Mouse (Mus musculus) brain, embryonic 14.5 days (tissue): Measurements from ENCODE around the gene Slc1a1.

Experiments used
- CTCF ChIP-seq: fragments of 200-500 bp; IDR thresholded peaks from 2 replicates; pipeline ENCODE4 v1.5.1; 2012; ENCODE audit warnings: inconsistent platforms, mild to moderate bottlenecking, moderate library complexity, borderline replicate concordance; ENCODE audit not compliant: insufficient read depth, insufficient read length; ENCODE audit errors: extremely low read depth
- POLR2A ChIP-seq: fragments of 200-500 bp; IDR thresholded peaks from 2 replicates; pipeline ENCODE4 v1.6.1; 2012; ENCODE audit warnings: mild to moderate bottlenecking, inconsistent platforms, borderline replicate concordance; ENCODE audit not compliant: poor library complexity, insufficient read depth, insufficient read length, severe bottlenecking; ENCODE audit errors: extremely low read depth

DNA sequence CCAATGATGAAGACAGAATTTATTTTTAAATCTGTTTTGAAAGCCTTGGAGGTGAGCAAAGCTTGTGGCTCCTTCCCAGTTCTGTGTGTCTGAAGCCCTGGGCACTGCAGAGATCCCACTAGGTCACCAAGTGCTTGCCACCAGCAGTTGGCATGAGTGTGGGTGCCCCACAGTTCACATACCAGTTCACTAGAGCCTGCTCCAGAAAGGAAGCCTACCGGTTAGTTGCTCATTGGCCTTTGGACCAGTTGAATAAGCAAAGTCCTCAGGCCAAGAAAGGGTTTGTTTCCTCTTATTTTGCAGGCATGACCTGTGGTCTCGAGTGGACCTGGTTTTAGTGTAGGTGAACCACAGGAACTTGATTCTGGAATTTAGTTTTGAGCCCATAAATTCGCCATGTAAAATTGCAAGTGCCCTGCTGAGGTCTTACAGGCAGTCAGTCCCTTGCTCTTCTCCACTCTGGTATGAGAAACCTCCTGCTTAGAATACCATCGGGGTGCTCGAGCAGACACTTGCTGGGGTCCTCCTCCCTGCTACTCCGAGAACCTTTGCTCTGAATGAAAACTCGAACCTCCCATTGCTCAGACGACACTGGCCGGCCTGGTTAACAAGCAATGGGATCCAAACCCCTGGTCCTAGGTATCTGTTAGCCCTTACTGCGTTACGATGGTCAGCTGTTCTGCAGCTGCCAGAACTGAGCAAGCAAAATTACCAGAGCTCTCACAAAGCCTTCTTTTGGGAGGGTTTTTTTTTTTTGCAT, 2.0 kb downstream of the Slc1a1 start:
- TF ChIP-seq CTCF (no peak), POLR2A (no peak)
